Mouse (Mus musculus) CH12.LX (cell line): ENCODE data around the gene Akr1c19. TPM values are rescaled to one million over a fixed set of nuclear protein-coding genes. Genes with fewer than 3 reads are reported as not detected.
"Not testable (repeated sequence)": the region's sequence is repeated elsewhere in the genome, so short reads cannot be mapped to it uniquely, and the experiment has no call there.

Experiments used
- DNase-seq: peaks from one replicate; pipeline ENCODE4 v3.0.0-alpha.2; 2013; ENCODE audit errors: extremely low read depth
- H3K27ac ChIP-seq: 2 replicates; pipeline ENCODE4 v1.5.1; 2012; ENCODE audit warnings: low read depth, mild to moderate bottlenecking, control low read depth, moderate library complexity; ENCODE audit not compliant: insufficient read depth
- H3K27me3 ChIP-seq: replicated peaks from 2 replicates; pipeline ENCODE3; 2012; ENCODE audit warnings: inconsistent platforms
- H3K36me3 ChIP-seq, 2 experiments: replicated peaks in 1 of 2; 2 replicates each; pipeline versions ENCODE3 to v1.6.1; 2012; ENCODE audit warnings: inconsistent platforms in 1 of 2, low read length in 1 of 2, mild to moderate bottlenecking in 1 of 2, mixed read lengths in 1 of 2, moderate library complexity in 1 of 2; ENCODE audit not compliant: control insufficient read depth in 1 of 2, insufficient read depth in 1 of 2
- H3K4me1 ChIP-seq, 2 experiments: 2 replicates each; pipeline ENCODE4 v1.6.1; 2012; ENCODE audit warnings: inconsistent platforms in 1 of 2, moderate library complexity in 1 of 2; ENCODE audit not compliant: insufficient read depth in 2 of 2, control insufficient read depth in 1 of 2
- H3K4me2 ChIP-seq: 2 replicates; pipeline ENCODE4 v1.6.1; 2012; ENCODE audit warnings: low read depth, mild to moderate bottlenecking, control low read depth; ENCODE audit not compliant: poor library complexity, insufficient read depth, severe bottlenecking
- H3K4me3 ChIP-seq, 3 experiments: fragments of 150-350 bp in 1 of 3; sonication (generic) in 1 of 3; replicated peaks in 1 of 3; 2 replicates each; pipeline versions ENCODE3 to v1.5.1; 2011 to 2012; ENCODE audit warnings: low read depth in 2 of 3, low read length in 2 of 3, mild to moderate bottlenecking in 2 of 3, moderate library complexity in 2 of 3, control low read depth in 1 of 3, improper control_type of control experiment in 1 of 3, inconsistent platforms in 1 of 3, mixed read lengths in 1 of 3; ENCODE audit not compliant: poor library complexity in 1 of 3
- H3K79me2 ChIP-seq: replicated peaks from 2 replicates; pipeline ENCODE4 v1.6.1; 2012; ENCODE audit warnings: mild to moderate bottlenecking, moderate library complexity; ENCODE audit not compliant: control insufficient read depth, poor library complexity, insufficient read depth, severe bottlenecking; ENCODE audit errors: extremely low read depth
- H3K9ac ChIP-seq: 2 replicates; pipeline ENCODE4 v1.6.1; 2012; ENCODE audit warnings: low read depth, mild to moderate bottlenecking, control low read depth, moderate library complexity; ENCODE audit not compliant: insufficient read depth
- H3K9me3 ChIP-seq: replicated peaks from 2 replicates; pipeline ENCODE3; 2012; ENCODE audit warnings: low read length, inconsistent platforms, mixed read lengths
- CHD1 ChIP-seq: IDR thresholded peaks from 2 replicates; pipeline ENCODE4 v1.6.1; 2012; ENCODE audit warnings: low read depth, low read length, improper control_type of control experiment, inconsistent platforms
- CHD2 ChIP-seq: IDR thresholded peaks from 2 replicates; pipeline ENCODE4 v1.6.1; 2011; ENCODE audit warnings: low read length, improper control_type of control experiment
- E2F4 ChIP-seq: IDR thresholded peaks from 2 replicates; pipeline ENCODE4 v1.6.1; 2011; ENCODE audit warnings: low read depth, low read length, improper control_type of control experiment; ENCODE audit not compliant: insufficient replicate concordance
- ELF1 ChIP-seq: IDR thresholded peaks from 2 replicates; pipeline ENCODE4 v1.6.1; 2014; ENCODE audit warnings: low read depth, mild to moderate bottlenecking, inconsistent platforms, low read length, improper control_type of control experiment
- IRF4 ChIP-seq: IDR thresholded peaks from 2 replicates; pipeline ENCODE4 v1.6.1; 2014; ENCODE audit warnings: low read depth, mild to moderate bottlenecking, inconsistent platforms, low read length, improper control_type of control experiment
- JUN ChIP-seq: IDR thresholded peaks from 2 replicates; pipeline ENCODE4 v1.6.1; 2011; ENCODE audit warnings: low read depth, mild to moderate bottlenecking, low read length, improper control_type of control experiment, moderate library complexity; ENCODE audit not compliant: insufficient read depth
- MAZ ChIP-seq: IDR thresholded peaks from 2 replicates; pipeline ENCODE4 v1.6.1; 2012; ENCODE audit warnings: low read depth, mild to moderate bottlenecking, inconsistent platforms, low read length, improper control_type of control experiment, moderate library complexity
- MEF2A ChIP-seq: IDR thresholded peaks from 2 replicates; pipeline ENCODE4 v1.6.1; 2014; ENCODE audit warnings: low read depth, mild to moderate bottlenecking, inconsistent platforms, low read length, improper control_type of control experiment, borderline replicate concordance
- POLR2A ChIP-seq: IDR thresholded peaks from 2 replicates; pipeline ENCODE4 v1.6.1; 2011; ENCODE audit warnings: low read depth, mild to moderate bottlenecking, improper control_type of control experiment, low read length
- RAD21 ChIP-seq: IDR thresholded peaks from 2 replicates; pipeline ENCODE4 v1.6.1; 2011; ENCODE audit warnings: low read depth, mild to moderate bottlenecking, low read length, improper control_type of control experiment, moderate library complexity
- RCOR1 ChIP-seq: conservative IDR thresholded peaks from 2 replicates; pipeline ENCODE4 v1.6.1; 2012; ENCODE audit warnings: low read depth, mild to moderate bottlenecking, inconsistent platforms, low read length, improper control_type of control experiment
- SIN3A ChIP-seq: IDR thresholded peaks from 2 replicates; pipeline ENCODE4 v1.6.1; 2012; ENCODE audit warnings: low read length, improper control_type of control experiment, inconsistent platforms
- SMC3 ChIP-seq: IDR thresholded peaks from 2 replicates; pipeline ENCODE4 v1.6.1; 2011; ENCODE audit warnings: low read depth, low read length, improper control_type of control experiment
- TBP ChIP-seq: conservative IDR thresholded peaks from 2 replicates; pipeline ENCODE4 v1.6.1; 2011; ENCODE audit warnings: low read depth, low read length, improper control_type of control experiment
- ZKSCAN1 ChIP-seq: IDR thresholded peaks from 2 replicates; pipeline ENCODE4 v1.6.1; 2012; ENCODE audit warnings: low read depth, inconsistent platforms, low read length, improper control_type of control experiment, borderline replicate concordance
- ZMIZ1 ChIP-seq: IDR thresholded peaks from 2 replicates; pipeline ENCODE4 v1.6.1; 2012; ENCODE audit warnings: low read depth, mild to moderate bottlenecking, inconsistent platforms, low read length, improper control_type of control experiment
- dilution Hi-C: fragments of 300-500 bp; cut with MboI; formaldehyde crosslinking; loops from 2 replicates; pipeline ENCODE4 v1.14.3; 2020; ENCODE audit warnings: low sequenced_read_pairs; ENCODE audit not compliant: extremely low pct_unique_long_range_greater_than_20kb, extremely low pct_ligation_motif_present
- in situ Hi-C: fragments of 300-500 bp; cut with MboI; formaldehyde crosslinking; loops from 3 replicates; pipeline ENCODE4 v1.14.3; 2019; ENCODE audit warnings: low sequenced_read_pairs, low pct_ligation_motif_present, low pct_unique_long_range_greater_than_20kb, mixed read lengths
- polyA plus RNA-seq: library from polyadenylated mRNA; unstranded; fragments of >175 nt; gene quantifications from 2 replicates; pipeline ENCODE4 v1.2.1, GENCODE M21; 2012; ENCODE audit warnings: low read depth; ENCODE audit not compliant: insufficient read length
- total RNA-seq, 2 experiments: library from RNA; depleted of rRNA; stranded (reverse); fragments of 300-350 nt in 1 of 2; fragments of >200 nt in 1 of 2; gene quantifications; 2 replicates each; pipeline ENCODE4 v1.2.3; 2012 to 2014

Gene Akr1c19
- total and polyA plus RNA-seq, 3 experiments = not detected

- H3K79me2 ChIP-seq, H3K27me3 ChIP-seq, H3K4me2 ChIP-seq, dilution Hi-C loops, DNase-seq, H3K9ac ChIP-seq, H3K4me3 ChIP-seq, H3K4me1 ChIP-seq, H3K27ac ChIP-seq, H3K9me3 ChIP-seq, in situ Hi-C loops, H3K36me3 ChIP-seq: not testable (repeated sequence)
Observed at GRCm38 (mm10) chr13:4256894-4257293, 28.4 kb downstream of the Akr1c19 start.

DNA sequence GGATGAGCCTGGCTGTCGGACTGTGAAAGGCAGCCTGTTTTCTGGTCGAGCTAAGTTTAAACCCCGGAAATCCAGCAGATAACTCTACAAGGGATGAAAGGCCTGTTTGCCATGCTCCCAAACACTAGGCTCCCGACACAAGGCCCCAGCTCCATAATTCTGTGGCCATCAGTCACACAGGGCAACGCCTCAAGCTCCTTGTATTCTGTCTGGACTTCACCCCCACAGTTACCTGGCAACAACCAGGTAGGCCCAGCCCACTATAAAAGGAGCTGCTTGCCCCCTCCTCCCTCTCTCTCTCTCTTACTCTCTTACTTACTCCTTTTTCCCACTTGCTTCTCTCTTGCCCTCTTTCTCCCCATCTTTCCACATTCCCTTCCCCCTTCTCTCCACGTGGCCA lies 28.8 kb downstream of the Akr1c19 start:
- TF ChIP-seq RCOR1 = no peak
- TF ChIP-seq ZMIZ1 = no peak
- TF ChIP-seq RAD21 = no peak
- no peak for TF ChIP-seq JUN
- TF ChIP-seq MEF2A = no peak
- TF ChIP-seq CHD2 = no peak
- no peak for TF ChIP-seq MAZ
- TF ChIP-seq SIN3A = no peak
- no peak for TF ChIP-seq POLR2A
- no peak for TF ChIP-seq TBP
- TF ChIP-seq IRF4 = no peak
- no peak for TF ChIP-seq SMC3
- no peak for TF ChIP-seq CHD1
- no peak for TF ChIP-seq E2F4
- TF ChIP-seq ELF1 = no peak
- TF ChIP-seq ZKSCAN1 = no peak
- H3K4me1 ChIP-seq = no peaks in the 10 kb centered on the region
- H3K79me2 ChIP-seq = no peaks in the 10 kb centered on the region
- no peak overlapping the region for H3K27ac ChIP-seq
- dilution Hi-C loops (no loop called here), in situ Hi-C loops (no loop called here)
- no peak overlapping the region for H3K4me3 ChIP-seq
- no peak for DNase-seq
- H3K9me3 ChIP-seq = no peaks in the 10 kb centered on the region
- H3K9ac ChIP-seq = no peak overlapping the region
- no peaks in the 10 kb centered on the region for H3K36me3 ChIP-seq
- H3K4me2 ChIP-seq = no peak overlapping the region
- no peaks in the 10 kb centered on the region for H3K27me3 ChIP-seq
